Mouse (Mus musculus): Measurements from ENCODE around the gene Tmc1. TPM values are rescaled to one million over a fixed set of nuclear protein-coding genes. Genes with fewer than 3 reads are reported as not detected.

The Tmc1 gene
- polyA plus RNA-seq, 1 experiment from 2014 or later = 0.04 TPM

DNA sequence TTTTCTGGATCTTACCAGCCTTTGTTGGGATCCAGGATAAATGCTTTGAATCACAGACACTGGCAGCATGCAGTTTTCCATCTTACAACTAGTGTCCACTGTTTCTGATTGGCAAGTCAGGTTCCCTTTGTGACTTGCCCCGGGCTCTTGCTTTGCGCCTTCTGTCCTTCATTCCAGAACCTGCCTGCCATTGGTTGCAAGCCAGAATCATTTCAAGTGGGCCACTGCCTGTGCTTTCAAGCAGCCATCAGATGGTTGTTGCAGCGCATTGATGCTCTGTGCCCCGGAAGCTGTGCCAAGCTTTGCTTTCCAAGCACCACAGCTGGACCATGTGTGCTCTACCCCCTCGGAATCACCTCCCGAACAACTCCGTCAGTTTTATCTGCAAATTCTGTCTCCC is 180.1 kb downstream of the Tmc1 start:
- Histone ChIP-seq H3K4me2 (ENCODE audit: low read depth, low read length) (no peak overlapping the region), H3K4me1 (ENCODE audit: control insufficient read depth, insufficient read depth, low read length) (no peaks in the 10 kb centered on the region), H3K4me3 (ENCODE audit: low read length) (no peak overlapping the region), H3K36me3 (ENCODE audit: control insufficient read depth, insufficient read depth, low read length) (no peaks in the 10 kb centered on the region), H3K9ac (ENCODE audit: low read depth, low read length) (no peak overlapping the region), H3K27ac (ENCODE audit: low read length) (no peak overlapping the region), H3K9me3 (ENCODE audit: control insufficient read depth, low read length) (no peaks in the 10 kb centered on the region), H3K27me3 (replicated peaks; ENCODE audit: control insufficient read depth, insufficient read depth, low read length) (no peaks in the 10 kb centered on the region)
- no peak for ATAC-seq
- 90% methylated on average over 7 of the region's 7 CpGs for WGBS

- H3K4me2 ChIP-seq (ENCODE audit: low read depth, low read length) = no peak overlapping the region
- WGBS = 23% methylated on average over 1 of the region's 1 CpGs
- no peaks in the 10 kb centered on the region for H3K4me1 ChIP-seq (ENCODE audit: control insufficient read depth, insufficient read depth, low read length)
- no peaks in the 10 kb centered on the region for H3K36me3 ChIP-seq (ENCODE audit: control insufficient read depth, insufficient read depth, low read length)
- no peak overlapping the region for H3K4me3 ChIP-seq (ENCODE audit: low read length)
- ATAC-seq = peak; percentile 77
- no peaks in the 10 kb centered on the region for H3K9me3 ChIP-seq (ENCODE audit: control insufficient read depth, low read length)
- no peak overlapping the region for H3K27ac ChIP-seq (ENCODE audit: low read length)
- no peaks in the 10 kb centered on the region for H3K27me3 ChIP-seq (replicated peaks; ENCODE audit: control insufficient read depth, insufficient read depth, low read length)
- no peak overlapping the region for H3K9ac ChIP-seq (ENCODE audit: low read depth, low read length)
These were observed 189.8 kb downstream of the Tmc1 start for GRCm38 (mm10) chr19:20764214-20764613.

- no peaks in the 10 kb centered on the region for H3K36me3 ChIP-seq (ENCODE audit: control insufficient read depth, insufficient read depth, low read length)
- H3K9ac ChIP-seq (ENCODE audit: low read depth, low read length) = no peak overlapping the region
- no peaks in the 10 kb centered on the region for H3K27me3 ChIP-seq (replicated peaks; ENCODE audit: control insufficient read depth, insufficient read depth, low read length)
- H3K27ac ChIP-seq (ENCODE audit: low read length) = no peak overlapping the region
- ATAC-seq = no peak
- H3K4me1 ChIP-seq (ENCODE audit: control insufficient read depth, insufficient read depth, low read length) = no peaks in the 10 kb centered on the region
- no peak overlapping the region for H3K4me3 ChIP-seq (ENCODE audit: low read length)
- H3K9me3 ChIP-seq (ENCODE audit: control insufficient read depth, low read length) = no peaks in the 10 kb centered on the region
- no peak overlapping the region for H3K4me2 ChIP-seq (ENCODE audit: low read depth, low read length)
- WGBS = 57% methylated on average over 4 of the region's 4 CpGs
These were observed 192.2 kb downstream of the Tmc1 start for GRCm38 (mm10) chr19:20761675-20762426.

- Histone ChIP-seq H3K4me3 (ENCODE audit: low read length) (no peak overlapping the region), H3K9me3 (ENCODE audit: control insufficient read depth, low read length) (no peaks in the 10 kb centered on the region), H3K9ac (ENCODE audit: low read depth, low read length) (no peak overlapping the region), H3K27ac (ENCODE audit: low read length) (no peak overlapping the region), H3K27me3 (replicated peaks; ENCODE audit: control insufficient read depth, insufficient read depth, low read length) (no peaks in the 10 kb centered on the region), H3K4me1 (ENCODE audit: control insufficient read depth, insufficient read depth, low read length) (no peaks in the 10 kb centered on the region), H3K4me2 (ENCODE audit: low read depth, low read length) (no peak overlapping the region), H3K36me3 (ENCODE audit: control insufficient read depth, insufficient read depth, low read length) (no peaks in the 10 kb centered on the region)
- 39% methylated on average over 3 of the region's 3 CpGs for WGBS
- no peak for ATAC-seq
These were observed 192.9 kb downstream of the Tmc1 start for GRCm38 (mm10) chr19:20761119-20761518.

- Histone ChIP-seq H3K9me3 (ENCODE audit: control insufficient read depth, low read length) (no peaks in the 10 kb centered on the region), H3K4me1 (ENCODE audit: control insufficient read depth, insufficient read depth, low read length) (no peaks in the 10 kb centered on the region), H3K4me3 (ENCODE audit: low read length) (no peak overlapping the region), H3K4me2 (ENCODE audit: low read depth, low read length) (no peak overlapping the region), H3K27ac (ENCODE audit: low read length) (no peak overlapping the region), H3K27me3 (replicated peaks; ENCODE audit: control insufficient read depth, insufficient read depth, low read length) (no peaks in the 10 kb centered on the region), H3K9ac (ENCODE audit: low read depth, low read length) (no peak overlapping the region), H3K36me3 (ENCODE audit: control insufficient read depth, insufficient read depth, low read length) (no peaks in the 10 kb centered on the region)
- 64% methylated on average over 1 of the region's 1 CpGs for WGBS
- ATAC-seq = no peak
These were observed 209.4 kb downstream of the Tmc1 start for GRCm38 (mm10) chr19:20744630-20745029.

Other genes with a start within 250 kb of the Tmc1 start
- gene Aldh1a7, start 226.6 kb downstream of the Tmc1 start, polyA plus RNA-seq (2015; fragmentation: Nextera tagmentation; extraction: Ambion mirVana) = 16.7 and 17.0 TPM in 2 replicates